In the genomic region with DNA sequence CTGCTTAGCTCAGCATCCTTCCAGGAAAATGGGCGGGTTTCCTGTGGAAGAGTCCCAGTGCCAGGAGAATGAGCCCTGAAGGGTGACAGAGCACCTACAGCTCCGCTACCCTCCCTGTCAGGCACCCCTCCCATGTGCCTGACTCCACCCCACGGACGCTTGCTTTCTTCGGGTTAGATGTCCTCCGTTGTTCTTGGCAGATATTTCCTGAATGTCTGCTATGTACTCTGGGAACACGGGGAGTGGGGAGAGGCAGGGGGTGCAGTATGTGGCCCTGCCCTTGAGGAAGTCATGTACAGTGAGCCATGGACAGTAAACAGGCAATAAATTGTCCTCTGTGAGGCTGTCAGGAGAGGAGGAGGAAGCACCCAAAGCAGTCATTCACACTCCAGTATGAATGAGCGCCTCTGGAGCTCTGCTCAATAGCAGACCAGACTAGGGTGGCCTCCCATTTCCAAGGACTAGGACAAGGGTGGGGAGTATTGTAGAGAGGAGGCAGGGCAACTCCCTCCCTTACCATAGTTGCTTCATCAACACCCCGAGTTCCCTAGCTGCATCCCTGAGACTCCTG, we compare ENCODE assay signal across 9 mouse cellular contexts. TPM values are rescaled to one million over a fixed set of nuclear protein-coding genes. Genes with fewer than 3 reads are reported as not detected.
DNase-seq lines count a peak whose midpoint lies in the region; ATAC-seq and TF ChIP-seq lines count a peak whose summit lies in the region.
"Had no signal": no experiment of that assay in that cellular context is flagged by ENCODE, and none has a peak within 500 bp of the region (broad histone marks: within the 10 kb centered on the region; RNA-seq: fewer than 3 reads in every experiment).

No protein-coding gene starts in this region.

- peak; percentile 69 for ATAC-seq in embryonic facial prominence, embryonic 14.5 days (ENCODE audit: low read depth)
- peak; percentile 83 for ATAC-seq in intestine, postnatal 0 days
- 0 out of 2 replicates have a peak, but pooled peaks have one; percentile 17 for ATAC-seq in liver, postnatal 0 days
- ATAC-seq: forebrain, embryonic 14.5 days had no signal

- no peak overlapping the region for H3K4me2 ChIP-seq in embryonic facial prominence, embryonic 14.5 days (ENCODE audit: low read depth, low read length)
- H3K4me2 ChIP-seq in intestine, postnatal 0 days (replicated peaks; ENCODE audit: low read depth), result peak overlapping the region; percentile 3
- H3K4me2 ChIP-seq in liver, postnatal 0 days (ENCODE audit: low read depth, low read length), result no peak overlapping the region

- TF ChIP-seq EP300 in liver, postnatal 0 days (IDR thresholded peaks at IDR 0.05; ENCODE audit: low read depth), result no peak

- no peak overlapping the region for H3K4me3 ChIP-seq in embryonic facial prominence, embryonic 14.5 days (ENCODE audit: low read depth, low read length)
- H3K4me3 ChIP-seq in intestine, postnatal 0 days (ENCODE audit: low read depth, low read length), result no peak overlapping the region
- no peak overlapping the region for H3K4me3 ChIP-seq in liver, postnatal 0 days (ENCODE audit: low read depth, low read length)

- H3K36me3 ChIP-seq in embryonic facial prominence, embryonic 14.5 days (ENCODE audit: control insufficient read depth, insufficient read depth, low read length), result no peaks in the 10 kb centered on the region
- H3K36me3 ChIP-seq in intestine, postnatal 0 days (ENCODE audit: control insufficient read depth, insufficient read depth), result no peaks in the 10 kb centered on the region
- H3K36me3 ChIP-seq in liver, postnatal 0 days (replicated peaks; ENCODE audit: insufficient read depth, low read length), result no peaks in the 10 kb centered on the region

- DNase-seq in NIH3T3 (ENCODE audit: low read depth), result peak; percentile 6
- peak; percentile 35 for DNase-seq in embryonic facial prominence, embryonic 14.5 days (ENCODE audit: low spot score)
- no peak for DNase-seq in liver, postnatal 0 days
- DNase-seq in cerebellum, adult 9-11 months, result no peak
- no peak for DNase-seq in left cerebral cortex, postnatal 14 days (ENCODE audit: low spot score in 2 of 2)
- no peak for DNase-seq in right cerebral cortex, postnatal 10 days (ENCODE audit: low spot score in 2 of 2)
- no peak for DNase-seq in urinary bladder, adult 2 months (ENCODE audit: low spot score)

- TF ChIP-seq CTCF in intestine, postnatal 0 days (IDR thresholded peaks at IDR 0.05; ENCODE audit: low read depth), result no peak
- no peak for TF ChIP-seq CTCF in liver, postnatal 0 days (IDR thresholded peaks at IDR 0.05; ENCODE audit: low read depth)

- intact Hi-C loops in left cerebral cortex, postnatal 14 days (cut with DNase I), result no loop called here

- H3K4me1 ChIP-seq in embryonic facial prominence, embryonic 14.5 days (ENCODE audit: control insufficient read depth, insufficient read depth, low read length), result peaks cover 20% of the 10 kb centered on the region
- H3K4me1 ChIP-seq in intestine, postnatal 0 days (replicated peaks; ENCODE audit: control insufficient read depth, insufficient read depth, low read length), result peaks cover 9% of the 10 kb centered on the region; the same call in 1 of the 2 replicates
- no peaks in the 10 kb centered on the region for H3K4me1 ChIP-seq in liver, postnatal 0 days (ENCODE audit: insufficient read depth)

- H3K9ac ChIP-seq in embryonic facial prominence, embryonic 14.5 days (ENCODE audit: low read depth, low read length), result no peak overlapping the region
- H3K9ac ChIP-seq in intestine, postnatal 0 days (ENCODE audit: low read depth, low read length), result no peak overlapping the region
- no peak overlapping the region for H3K9ac ChIP-seq in liver, postnatal 0 days (replicated peaks)

- H3K27me3 ChIP-seq in embryonic facial prominence, embryonic 14.5 days (replicated peaks; ENCODE audit: control insufficient read depth, insufficient read depth, low read length), result no peaks in the 10 kb centered on the region
- no peaks in the 10 kb centered on the region for H3K27me3 ChIP-seq in intestine, postnatal 0 days (replicated peaks; ENCODE audit: control insufficient read depth, insufficient read depth, low read length)
- H3K27me3 ChIP-seq in liver, postnatal 0 days (ENCODE audit: insufficient read depth, low read length), result no peaks in the 10 kb centered on the region

- H3K9me3 ChIP-seq in embryonic facial prominence, embryonic 14.5 days (ENCODE audit: control insufficient read depth, low read length), result no peaks in the 10 kb centered on the region
- no peaks in the 10 kb centered on the region for H3K9me3 ChIP-seq in intestine, postnatal 0 days (ENCODE audit: control insufficient read depth)
- no peaks in the 10 kb centered on the region for H3K9me3 ChIP-seq in liver, postnatal 0 days (ENCODE audit: low read length)

- H3K27ac ChIP-seq in embryonic facial prominence, embryonic 14.5 days (replicated peaks; ENCODE audit: low read depth, low read length), result peak overlapping the region; percentile 63
- H3K27ac ChIP-seq in intestine, postnatal 0 days (ENCODE audit: low read depth, low read length), result peak overlapping the region; percentile 47
- H3K27ac ChIP-seq in liver, postnatal 0 days (ENCODE audit: low read depth), result no peak overlapping the region

- 50% methylated on average over 9 of the region's 9 CpGs for WGBS in embryonic facial prominence, embryonic 14.5 days
- 15% methylated on average over 9 of the region's 9 CpGs for WGBS in intestine, postnatal 0 days
- WGBS in liver, postnatal 0 days (ENCODE audit: insufficient replicate concordance), result 41% methylated on average over 9 of the region's 9 CpGs

RNA-seq across cellular contexts. Expression of a gene that starts 52.8 kb away (rescaled TPM):
- polyA plus RNA-seq in embryonic facial prominence, embryonic 14.5 days (2014; fragmentation: Nextera tagmentation; extraction: Ambion mirVana), result 2,410 and 2,543 TPM in 2 replicates
- polyA plus RNA-seq in intestine, postnatal 0 days (2015; fragmentation: Nextera tagmentation; extraction: Ambion mirVana), result 542 and 615 TPM in 2 replicates
- polyA plus RNA-seq in liver, postnatal 0 days (2015; fragmentation: Nextera tagmentation; extraction: Ambion mirVana), result 36.4 and 52.4 TPM in 2 replicates
- total RNA-seq in left cerebral cortex, postnatal 14 days (2021), result 10 to 100 TPM; 14.1 to 14.2 TPM
- polyA plus RNA-seq in urinary bladder, adult 2 months (2012; rRNA removed), result 17.5 TPM in 2 replicates

Comparison
In these comparisons a context has a peak if more than half of its experiments do, and no peak if none do; other contexts are left out.
1. DNase-seq: peak in NIH3T3 (single experiment) and embryonic facial prominence, embryonic 14.5 days (single experiment); none in liver, postnatal 0 days (single experiment), cerebellum, adult 9-11 months (single experiment), left cerebral cortex, postnatal 14 days (0 of 2), right cerebral cortex, postnatal 10 days (0 of 2) and urinary bladder, adult 2 months (single experiment).
2. ATAC-seq: peak in every context shown above with its lines; median percentile 83 in intestine, postnatal 0 days; 69 in embryonic facial prominence, embryonic 14.5 days; 17 in liver, postnatal 0 days.
3. RNA of a gene that starts 52.8 kb away (polyA plus RNA-seq): 2,410 to 2,543 TPM in embryonic facial prominence, embryonic 14.5 days and 542 to 615 TPM in intestine, postnatal 0 days; 36.4 to 52.4 TPM in liver, postnatal 0 days and 17.5 TPM in urinary bladder, adult 2 months; every median in the first group is over 10 times any median in the second.